Mouse (Mus musculus): ENCODE results near the gene Plbd2.

Gene Plbd2

GRCm38 (mm10) chr5:120503144-120503795 is at the start of gene Plbd2:
Gene Plbd2, minus strand, starts transcription at chr5:120503625.
- DNase-seq = peak; percentile 79

- DNase-seq = no peak
These were observed 47.2 kb upstream of the Plbd2 start for GRCm38 (mm10) chr5:120550673-120551072.

- DNase-seq = no peak
These were observed 46.7 kb upstream of the Plbd2 start for GRCm38 (mm10) chr5:120550137-120550536.

GRCm38 (mm10) chr5:120548236-120548850 is 44.9 kb upstream of the Plbd2 start:
- no peak for DNase-seq

- no peak for DNase-seq
These were observed 33.2 kb upstream of the Plbd2 start for GRCm38 (mm10) chr5:120536632-120537031.

- DNase-seq = no peak
These were observed 32.6 kb upstream of the Plbd2 start for GRCm38 (mm10) chr5:120536046-120536445.

- no peak for DNase-seq
These were observed 31.3 kb upstream of the Plbd2 start for GRCm38 (mm10) chr5:120534686-120535075.

- DNase-seq = no peak
These were observed 30.8 kb upstream of the Plbd2 start for GRCm38 (mm10) chr5:120534071-120534685.

GRCm38 (mm10) chr5:120531631-120532030 is 28.2 kb upstream of the Plbd2 start:
- DNase-seq = no peak

- no peak for DNase-seq
These were observed 24.0 kb upstream of the Plbd2 start for GRCm38 (mm10) chr5:120527296-120527964.

GRCm38 (mm10) chr5:120526311-120526710 is 22.9 kb upstream of the Plbd2 start:
- no peak for DNase-seq

- DNase-seq = no peak
These were observed 22.3 kb upstream of the Plbd2 start for GRCm38 (mm10) chr5:120525737-120526136.

- no peak for DNase-seq
These were observed 21.3 kb upstream of the Plbd2 start for GRCm38 (mm10) chr5:120524736-120525135.

GRCm38 (mm10) chr5:120522649-120523048 is 19.2 kb upstream of the Plbd2 start:
- DNase-seq = peak; percentile 62

GRCm38 (mm10) chr5:120517552-120517951 is 14.1 kb upstream of the Plbd2 start:
- DNase-seq = no peak

GRCm38 (mm10) chr5:120516221-120516984 is 13.0 kb upstream of the Plbd2 start:
- no peak for DNase-seq

- DNase-seq = no peak
These were observed 12.0 kb upstream of the Plbd2 start for GRCm38 (mm10) chr5:120515451-120515850.

- no peak for DNase-seq
These were observed 11.3 kb upstream of the Plbd2 start for GRCm38 (mm10) chr5:120514754-120515153.

- no peak for DNase-seq
These were observed 10.7 kb upstream of the Plbd2 start for GRCm38 (mm10) chr5:120514031-120514677.

- no peak for DNase-seq
These were observed 9.6 kb upstream of the Plbd2 start for GRCm38 (mm10) chr5:120512911-120513555.

GRCm38 (mm10) chr5:120511643-120512220 is 8.3 kb upstream of the Plbd2 start:
- DNase-seq = no peak
